Mouse (Mus musculus) forebrain, embryonic 15.5 days (tissue): ENCODE measurements around the gene Nfib. TPM values are rescaled to one million over a fixed set of nuclear protein-coding genes. Genes with fewer than 3 reads are reported as not detected.

Experiments
- ATAC-seq: fragments of 200-750 bp; cut with Nextera tagmentation; replicated peaks from 2 replicates; pipeline ENCODE4 v1.8.0; 2017; ENCODE audit warnings: mild to moderate bottlenecking, moderate TSS enrichment, moderate library complexity
- H3K27ac ChIP-seq: fragments of 300-500 bp; sonication (generic); replicated peaks from 2 replicates; pipeline ENCODE4 v1.5.1; 2015; ENCODE audit warnings: mild to moderate bottlenecking, inconsistent platforms
- H3K27me3 ChIP-seq: fragments of 300-500 bp; sonication (generic); 2 replicates; pipeline ENCODE4 v1.6.1; 2015; ENCODE audit warnings: inconsistent platforms
- H3K36me3 ChIP-seq: fragments of 300-500 bp; sonication (generic); 2 replicates; pipeline ENCODE4 v1.6.1; 2015; ENCODE audit warnings: mild to moderate bottlenecking, inconsistent platforms
- H3K4me1 ChIP-seq: fragments of 300-500 bp; sonication (generic); 2 replicates; pipeline ENCODE4 v1.6.1; 2015; ENCODE audit warnings: inconsistent platforms
- H3K4me2 ChIP-seq: fragments of 300-500 bp; sonication (generic); replicated peaks from 2 replicates; pipeline ENCODE4 v1.6.1; 2015; ENCODE audit warnings: mild to moderate bottlenecking, inconsistent platforms
- H3K4me3 ChIP-seq: fragments of 300-500 bp; sonication (generic); 2 replicates; pipeline ENCODE4 v1.5.1; 2015; ENCODE audit warnings: mild to moderate bottlenecking, inconsistent platforms
- H3K9ac ChIP-seq: fragments of 300-500 bp; sonication (generic); replicated peaks from 2 replicates; pipeline ENCODE4 v1.6.1; 2015; ENCODE audit warnings: mild to moderate bottlenecking, inconsistent platforms
- H3K9me3 ChIP-seq: fragments of 300-500 bp; sonication (generic); 2 replicates; pipeline ENCODE4 v1.6.1; 2016; ENCODE audit warnings: inconsistent platforms
- WGBS: fragments of 180-500 bp; shearing (Covaris S2); methylation state at CpG from one replicate; pipeline ENCODE4 v1.1.7; 2015; ENCODE audit warnings: mixed read lengths; 5-methylcytosine and 5-hydroxymethylcytosine counted together
- polyA plus RNA-seq: library from polyadenylated mRNA; unstranded; fragments of >200 nt; fragmentation: Nextera tagmentation; extraction: Ambion mirVana; gene quantifications from 2 replicates; pipeline ENCODE4 v1.2.1, GENCODE M21; 2015

The Nfib gene
- polyA plus RNA-seq, 1 experiment from 2014 or later: 282 TPM

GRCm38 (mm10) chr4:82706012-82706411, 462 bp upstream of the Nfib start:
- Histone ChIP-seq H3K27me3 (no peaks in the 10 kb centered on the region), H3K27ac (peak overlapping the region; percentile 82), H3K4me1 (peaks cover 36% of the 10 kb centered on the region), H3K4me3 (no peak overlapping the region), H3K4me2 (no peak overlapping the region), H3K36me3 (no peaks in the 10 kb centered on the region), H3K9me3 (no peaks in the 10 kb centered on the region), H3K9ac (no peak overlapping the region)
- no peak; the same call in 1 of the 2 replicates for ATAC-seq
- 22% methylated on average over 2 of the region's 2 CpGs for WGBS

GRCm38 (mm10) chr4:82704079-82704830, 1.3 kb downstream of the Nfib start:
- 9% methylated on average over 19 of the region's 19 CpGs for WGBS
- H3K4me1 ChIP-seq: peaks cover 36% of the 10 kb centered on the region
- H3K9me3 ChIP-seq: no peaks in the 10 kb centered on the region
- peak overlapping the region; percentile 82 for H3K27ac ChIP-seq
- peak overlapping the region; percentile 26 for H3K4me3 ChIP-seq
- no peaks in the 10 kb centered on the region for H3K36me3 ChIP-seq
- H3K27me3 ChIP-seq: no peaks in the 10 kb centered on the region
- peak; percentile 55 for ATAC-seq
- H3K4me2 ChIP-seq: peak overlapping the region; percentile 37
- H3K9ac ChIP-seq: no peak overlapping the region

- Histone ChIP-seq H3K27me3 (no peaks in the 10 kb centered on the region), H3K4me2 (no peak overlapping the region), H3K4me3 (no peak overlapping the region), H3K4me1 (peaks cover 36% of the 10 kb centered on the region), H3K9ac (no peak overlapping the region), H3K36me3 (no peaks in the 10 kb centered on the region), H3K27ac (no peak overlapping the region), H3K9me3 (no peaks in the 10 kb centered on the region)
- ATAC-seq: no peak
- WGBS: 61% methylated on average over 6 of the region's 6 CpGs
These were observed 2.7 kb downstream of the Nfib start for GRCm38 (mm10) chr4:82702808-82703207.

GRCm38 (mm10) chr4:82699504-82699903, 6.0 kb downstream of the Nfib start:
- WGBS: 74% methylated on average over 11 of the region's 11 CpGs
- no peak overlapping the region for H3K4me2 ChIP-seq
- H3K4me3 ChIP-seq: no peak overlapping the region
- no peak overlapping the region for H3K9ac ChIP-seq
- H3K27me3 ChIP-seq: no peaks in the 10 kb centered on the region
- H3K27ac ChIP-seq: no peak overlapping the region
- H3K9me3 ChIP-seq: no peaks in the 10 kb centered on the region
- H3K36me3 ChIP-seq: no peaks in the 10 kb centered on the region
- H3K4me1 ChIP-seq: peaks cover 9% of the 10 kb centered on the region
- ATAC-seq: no peak

- H3K9ac ChIP-seq: no peak overlapping the region
- WGBS: 82% methylated on average over 12 of the region's 12 CpGs
- H3K4me1 ChIP-seq: 0 out of 2 replicates have a peak, but pooled peaks cover 3% of the 10 kb centered on the region
- no peak overlapping the region for H3K4me2 ChIP-seq
- H3K27me3 ChIP-seq: no peaks in the 10 kb centered on the region
- H3K9me3 ChIP-seq: no peaks in the 10 kb centered on the region
- H3K36me3 ChIP-seq: no peaks in the 10 kb centered on the region
- no peak overlapping the region for H3K27ac ChIP-seq
- ATAC-seq: no peak
- H3K4me3 ChIP-seq: no peak overlapping the region
These were observed 6.9 kb downstream of the Nfib start for GRCm38 (mm10) chr4:82698616-82699015.

- no peak overlapping the region for H3K9ac ChIP-seq
- no peak overlapping the region for H3K4me3 ChIP-seq
- H3K4me1 ChIP-seq: peaks cover 8% of the 10 kb centered on the region
- H3K4me2 ChIP-seq: no peak overlapping the region
- H3K9me3 ChIP-seq: no peaks in the 10 kb centered on the region
- ATAC-seq: no peak
- H3K27ac ChIP-seq: no peak overlapping the region
- no peaks in the 10 kb centered on the region for H3K36me3 ChIP-seq
- no peaks in the 10 kb centered on the region for H3K27me3 ChIP-seq
- 56% methylated on average over 6 of the region's 6 CpGs for WGBS
These were observed 8.4 kb downstream of the Nfib start for GRCm38 (mm10) chr4:82697151-82697550.

- no peak overlapping the region for H3K4me2 ChIP-seq
- H3K9me3 ChIP-seq: no peaks in the 10 kb centered on the region
- no peak overlapping the region for H3K27ac ChIP-seq
- peaks cover 20% of the 10 kb centered on the region for H3K4me1 ChIP-seq
- no peak overlapping the region for H3K4me3 ChIP-seq
- no peaks in the 10 kb centered on the region for H3K27me3 ChIP-seq
- H3K9ac ChIP-seq: no peak overlapping the region
- ATAC-seq: no peak
- 80% methylated on average over 5 of the region's 5 CpGs for WGBS
- H3K36me3 ChIP-seq: no peaks in the 10 kb centered on the region
These were observed 9.6 kb downstream of the Nfib start for GRCm38 (mm10) chr4:82695760-82696501.

GRCm38 (mm10) chr4:82692009-82692326, 13.6 kb downstream of the Nfib start:
- no peak for ATAC-seq
- Histone ChIP-seq H3K27me3 (no peaks in the 10 kb centered on the region), H3K36me3 (no peaks in the 10 kb centered on the region), H3K9ac (no peak overlapping the region), H3K27ac (peak overlapping the region; percentile 83), H3K9me3 (no peaks in the 10 kb centered on the region), H3K4me2 (no peak overlapping the region), H3K4me3 (no peak overlapping the region), H3K4me1 (peaks cover 33% of the 10 kb centered on the region)
- WGBS: 58% methylated on average over 3 of the region's 3 CpGs

GRCm38 (mm10) chr4:82691126-82692008, 14.2 kb downstream of the Nfib start:
- H3K9ac ChIP-seq: no peak overlapping the region
- H3K36me3 ChIP-seq: no peaks in the 10 kb centered on the region
- no peaks in the 10 kb centered on the region for H3K27me3 ChIP-seq
- H3K4me2 ChIP-seq: no peak overlapping the region
- peak overlapping the region; percentile 83 for H3K27ac ChIP-seq
- H3K4me3 ChIP-seq: no peak overlapping the region
- no peaks in the 10 kb centered on the region for H3K9me3 ChIP-seq
- 16% methylated on average over 4 of the region's 4 CpGs for WGBS
- peak; percentile 80 for ATAC-seq
- H3K4me1 ChIP-seq: peaks cover 33% of the 10 kb centered on the region

- WGBS: 6% methylated on average over 7 of the region's 7 CpGs
- peak overlapping the region; percentile 83 for H3K27ac ChIP-seq
- H3K9me3 ChIP-seq: no peaks in the 10 kb centered on the region
- ATAC-seq: peak; percentile 86
- no peak overlapping the region for H3K9ac ChIP-seq
- no peak overlapping the region for H3K4me2 ChIP-seq
- no peak overlapping the region for H3K4me3 ChIP-seq
- H3K4me1 ChIP-seq: peaks cover 33% of the 10 kb centered on the region
- no peaks in the 10 kb centered on the region for H3K36me3 ChIP-seq
- H3K27me3 ChIP-seq: no peaks in the 10 kb centered on the region
These were observed 15.3 kb downstream of the Nfib start for GRCm38 (mm10) chr4:82690267-82690666.

GRCm38 (mm10) chr4:82686037-82686436, 19.5 kb downstream of the Nfib start:
- Histone ChIP-seq H3K4me1 (peaks cover 21% of the 10 kb centered on the region), H3K27ac (no peak overlapping the region), H3K4me2 (no peak overlapping the region), H3K9me3 (no peaks in the 10 kb centered on the region), H3K36me3 (no peaks in the 10 kb centered on the region), H3K4me3 (no peak overlapping the region), H3K27me3 (no peaks in the 10 kb centered on the region), H3K9ac (no peak overlapping the region)
- 96% methylated on average over 6 of the region's 6 CpGs for WGBS
- ATAC-seq: no peak
